Mouse (Mus musculus) spleen, postnatal 0 days (tissue): ENCODE measurements around the gene Dynlt1a. TPM values are rescaled to one million over a fixed set of nuclear protein-coding genes. Genes with fewer than 3 reads are reported as not detected.

Source experiments
- polyA plus RNA-seq: library from polyadenylated mRNA; unstranded; fragments of >200 nt; fragmentation: Nextera tagmentation; extraction: Ambion mirVana; gene quantifications from 2 replicates; pipeline ENCODE4 v1.2.1, GENCODE M21; 2015

Gene Dynlt1a
- 8.2 and 8.4 TPM in 2 replicates for polyA plus RNA-seq

DNA sequence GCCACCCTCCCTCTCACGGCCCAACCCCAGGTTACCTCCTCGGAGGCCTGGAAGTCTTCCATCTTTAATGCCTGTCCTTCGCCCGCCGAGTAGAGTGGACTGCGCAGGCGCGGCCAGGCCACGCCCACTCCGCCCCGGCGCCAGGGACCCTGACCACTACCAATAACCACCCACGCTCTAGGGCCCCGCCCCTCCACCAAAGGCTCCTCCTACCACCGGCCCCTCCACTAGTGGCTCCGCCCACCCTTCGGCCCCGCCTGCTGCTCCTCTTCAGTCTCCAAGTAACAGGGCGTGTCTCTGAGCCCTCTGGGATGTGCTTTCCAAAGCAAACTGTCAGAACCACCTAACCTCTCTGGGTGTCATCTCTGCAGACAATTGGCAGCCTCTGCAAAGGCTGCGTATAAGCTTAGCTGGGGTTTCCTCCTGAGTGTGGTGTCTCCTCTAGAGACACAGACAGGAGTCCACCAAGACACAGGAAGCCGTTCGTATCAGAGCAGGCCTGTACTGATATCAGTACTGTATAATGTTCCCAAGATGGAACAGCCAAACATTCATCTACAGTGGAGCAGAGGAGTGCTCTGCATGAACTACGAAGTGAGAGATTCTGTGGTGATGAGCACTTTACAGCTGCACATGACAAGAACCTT, at the start of gene Dynlt1a:
TSS of gene Dynlt1a (minus strand) at position 162 of the 647 bp plus-strand sequence.

DNA sequence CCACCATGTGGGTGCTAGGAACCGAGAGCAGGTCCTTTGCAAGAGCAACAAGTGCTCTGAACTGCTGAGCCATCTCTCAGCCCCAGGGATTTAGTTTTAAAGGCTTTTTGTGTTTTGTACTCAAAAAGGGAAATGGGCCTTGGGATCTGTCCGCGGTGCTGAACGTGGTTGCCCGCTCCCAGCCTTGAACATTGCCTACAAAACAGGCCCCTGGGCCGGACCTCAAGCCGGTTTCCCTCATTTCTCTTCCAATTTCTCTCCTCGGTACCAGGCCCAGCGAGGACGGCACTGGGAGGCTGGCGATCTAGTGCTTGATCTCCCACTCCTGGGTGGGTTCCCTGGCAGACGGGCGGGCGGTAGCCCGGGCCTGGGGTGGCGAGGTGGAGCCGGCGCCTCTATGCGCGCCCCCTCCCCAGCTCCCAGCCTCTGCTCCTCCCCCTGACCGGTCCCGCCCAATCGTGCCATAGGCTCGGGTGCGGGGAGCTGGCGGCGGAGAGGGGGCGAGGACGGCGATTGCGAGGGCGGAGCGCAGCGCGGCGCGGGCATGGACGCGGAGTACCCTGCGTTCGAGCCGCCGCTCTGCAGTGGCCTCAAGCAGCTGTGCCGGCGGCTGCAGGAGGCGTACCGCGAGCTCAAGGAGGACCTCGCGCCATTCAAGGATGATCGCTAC, 60.8 kb downstream of the Dynlt1a start, which contains the start of gene Tmem181a:
TSS of gene Tmem181a (plus strand) at position 461 of the 670 bp plus-strand sequence.

Other genes with a start within 250 kb of the Dynlt1a start
- 1.1 and 1.7 TPM in 2 replicates for gene Serac1, start 237.8 kb downstream of the Dynlt1a start, polyA plus RNA-seq
- 112 and 118 TPM in 2 replicates for gene Gtf2h5, start 237.7 kb downstream of the Dynlt1a start, polyA plus RNA-seq
- 40.5 and 47.9 TPM in 2 replicates for gene Tulp4, start 211.1 kb downstream of the Dynlt1a start, polyA plus RNA-seq
- gene Tmem181a, start 60.6 kb downstream of the Dynlt1a start, polyA plus RNA-seq: 5.7 and 6.9 TPM in 2 replicates
- gene Dynlt1b, start 112.6 kb upstream of the Dynlt1a start, polyA plus RNA-seq: 284 and 307 TPM in 2 replicates